Mouse (Mus musculus) testis, adult 2 months (tissue): Measurements from ENCODE around the gene Nectin3.

ENCODE experiments used
- CTCF ChIP-seq: fragments of 200-500 bp; IDR thresholded peaks from 2 replicates; pipeline ENCODE4 v1.5.1; 2012; ENCODE audit warnings: low read depth, mild to moderate bottlenecking, inconsistent platforms, low read length, moderate library complexity; ENCODE audit not compliant: control insufficient read depth, insufficient read depth, insufficient replicate concordance
- POLR2A ChIP-seq: fragments of 200-500 bp; IDR thresholded peaks from 2 replicates; pipeline ENCODE4 v1.6.1; 2012; ENCODE audit warnings: low read depth, mild to moderate bottlenecking, inconsistent platforms, low read length, moderate library complexity; ENCODE audit not compliant: control insufficient read depth

GRCm38 (mm10) chr16:46397945-46398344 lies 100.4 kb downstream of the Nectin3 start:
- TF ChIP-seq CTCF (no peak), POLR2A (no peak)
